Mouse (Mus musculus): ENCODE data around the gene Rpn2.

DNA sequence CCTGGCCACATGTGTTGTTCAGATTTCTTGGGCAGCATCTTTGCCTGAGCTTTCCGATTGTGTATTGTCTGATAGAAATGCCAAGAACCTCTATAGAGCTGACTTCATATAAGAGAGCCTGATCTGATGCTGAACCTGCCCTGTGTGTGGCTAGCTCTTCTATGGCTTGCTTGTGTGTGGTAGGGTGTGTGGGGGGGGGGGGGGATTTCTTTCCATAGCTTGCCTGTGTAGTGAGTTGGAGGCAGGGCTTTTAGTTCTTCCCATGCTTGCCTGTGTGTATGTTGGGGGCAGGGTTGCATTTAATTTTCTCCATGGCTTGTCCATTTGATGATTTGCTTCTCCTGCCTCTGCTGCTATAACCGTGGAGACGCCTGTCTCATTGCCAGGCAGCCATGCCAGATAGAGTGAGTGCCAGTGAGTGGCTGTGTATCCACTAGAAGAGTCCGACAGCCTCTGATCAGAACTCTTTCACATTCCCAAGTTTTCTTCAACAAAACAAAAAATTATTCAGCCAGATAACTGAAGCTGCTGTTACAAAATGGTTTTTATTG, 29.0 kb downstream of the Rpn2 start:
- no peak for TF ChIP-seq CTCF (IDR thresholded peaks at IDR 0.05; ENCODE audit: low read depth)
- TF ChIP-seq EP300 (IDR thresholded peaks at IDR 0.05; ENCODE audit: low read depth): no peak

Data from heart, postnatal 0 days (tissue).